Mouse (Mus musculus) midbrain, embryonic 11.5 days (tissue): ENCODE measurements at regions not wholly inside any gene's neighbourhood (a gene's known extent, or its start where the extent isn't known, plus 50 kb on each side); places are given as distances from the start of the nearest gene placed in this dataset.

Source experiments
- ATAC-seq: fragments of 200-750 bp; cut with Nextera tagmentation; 2 replicates; pipeline ENCODE4 v1.8.0; 2017; ENCODE audit warnings: moderate TSS enrichment, moderate library complexity; ENCODE audit not compliant: low FRiP score
- DNase-seq: peaks from one replicate; pipeline ENCODE4 v3.0.0; 2015; ENCODE audit warnings: low spot score; ENCODE audit errors: missing footprints
- H3K27ac ChIP-seq: fragments of 300-500 bp; sonication (generic); 2 replicates; pipeline ENCODE4 v1.5.1; 2014; ENCODE audit warnings: low read depth, low read length
- H3K27me3 ChIP-seq: fragments of 300-500 bp; sonication (generic); 2 replicates; pipeline ENCODE4 v1.6.1; 2014; ENCODE audit warnings: mild to moderate bottlenecking, low read length, moderate library complexity, mixed read lengths; ENCODE audit not compliant: control insufficient read depth, insufficient read depth
- H3K36me3 ChIP-seq: fragments of 300-500 bp; sonication (generic); 2 replicates; pipeline ENCODE4 v1.6.1; 2014; ENCODE audit warnings: mild to moderate bottlenecking, low read length, moderate library complexity, mixed read lengths; ENCODE audit not compliant: control insufficient read depth, insufficient read depth
- H3K4me1 ChIP-seq: fragments of 300-500 bp; sonication (generic); 2 replicates; pipeline ENCODE4 v1.6.1; 2014; ENCODE audit warnings: low read length; ENCODE audit not compliant: control insufficient read depth, insufficient read depth
- H3K4me2 ChIP-seq: fragments of 300-500 bp; sonication (generic); 2 replicates; pipeline ENCODE4 v1.6.1; 2014; ENCODE audit warnings: mild to moderate bottlenecking, moderate library complexity
- H3K4me3 ChIP-seq: fragments of 300-500 bp; sonication (generic); 2 replicates; pipeline ENCODE4 v1.5.1; 2014; ENCODE audit warnings: low read depth, low read length
- H3K9ac ChIP-seq: fragments of 300-500 bp; sonication (generic); 2 replicates; pipeline ENCODE4 v1.6.1; 2014; ENCODE audit warnings: low read length
- H3K9me3 ChIP-seq: fragments of 300-500 bp; sonication (generic); 2 replicates; pipeline ENCODE4 v1.6.1; 2016; ENCODE audit warnings: low read length; ENCODE audit not compliant: control insufficient read depth
- WGBS: fragments of 180-500 bp; shearing (Covaris S2); extraction: QIAGEN DNeasy Blood & Tissue Kit; methylation state at CpG from one replicate; pipeline ENCODE4 v1.1.7; 2014; 5-methylcytosine and 5-hydroxymethylcytosine counted together

DNA sequence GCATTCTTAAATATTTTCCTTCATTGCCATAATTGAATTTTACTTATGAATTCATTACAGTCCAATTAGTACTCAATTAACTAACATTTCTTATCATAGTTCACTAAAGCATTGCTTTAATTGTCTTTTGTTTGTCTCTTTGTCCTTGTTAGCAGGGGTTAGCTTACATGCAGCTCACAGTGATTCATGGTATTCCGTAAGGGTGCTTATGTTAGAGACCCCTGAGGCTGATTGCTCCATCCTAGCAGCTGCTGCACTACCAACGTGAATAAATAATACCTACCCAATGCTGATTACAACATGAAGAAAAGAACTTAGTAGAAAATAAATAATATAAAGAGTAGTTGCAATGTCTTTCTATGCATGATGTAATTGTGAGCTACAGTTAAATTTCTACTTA, 791.4 kb downstream of the Epha7 start:
- Histone ChIP-seq H3K4me2 (no peak overlapping the region), H3K4me1 (no peaks in the 10 kb centered on the region), H3K9ac (no peak overlapping the region), H3K27ac (no peak overlapping the region), H3K9me3 (no peaks in the 10 kb centered on the region), H3K27me3 (no peaks in the 10 kb centered on the region), H3K4me3 (no peak overlapping the region), H3K36me3 (no peaks in the 10 kb centered on the region)
- WGBS, result 73% methylated on average over 2 of the region's 2 CpGs
- no peak for ATAC-seq
- no peak for DNase-seq

GRCm38 (mm10) chr4:29617910-29618309, 805.0 kb downstream of the Epha7 start:
- Histone ChIP-seq H3K4me3 (no peak overlapping the region), H3K27me3 (no peaks in the 10 kb centered on the region), H3K27ac (no peak overlapping the region), H3K9ac (no peak overlapping the region), H3K4me2 (no peak overlapping the region), H3K9me3 (no peaks in the 10 kb centered on the region), H3K36me3 (no peaks in the 10 kb centered on the region), H3K4me1 (no peaks in the 10 kb centered on the region)
- DNase-seq (peak; percentile 53), ATAC-seq (no peak)
- WGBS, result 82% methylated on average over 3 of the region's 3 CpGs

- Histone ChIP-seq H3K4me3 (no peak overlapping the region), H3K27me3 (no peaks in the 10 kb centered on the region), H3K9ac (no peak overlapping the region), H3K4me2 (no peak overlapping the region), H3K27ac (no peak overlapping the region), H3K36me3 (no peaks in the 10 kb centered on the region), H3K9me3 (no peaks in the 10 kb centered on the region), H3K4me1 (no peaks in the 10 kb centered on the region)
- DNase-seq (no peak), ATAC-seq (no peak)
- 76% methylated on average over 2 of the region's 2 CpGs for WGBS
Observed at GRCm38 (mm10) chr4:29644839-29645565, 832.1 kb downstream of the Epha7 start.

- DNase-seq (no peak), ATAC-seq (no peak)
- H3K27me3 ChIP-seq, result no peaks in the 10 kb centered on the region
- no peak overlapping the region for H3K4me2 ChIP-seq
- no peak overlapping the region for H3K9ac ChIP-seq
- WGBS, result 76% methylated on average over 2 of the region's 2 CpGs
- no peaks in the 10 kb centered on the region for H3K9me3 ChIP-seq
- H3K27ac ChIP-seq, result no peak overlapping the region
- H3K36me3 ChIP-seq, result no peaks in the 10 kb centered on the region
- no peaks in the 10 kb centered on the region for H3K4me1 ChIP-seq
- no peak overlapping the region for H3K4me3 ChIP-seq
Observed at GRCm38 (mm10) chr4:29653951-29654350, 841.0 kb downstream of the Epha7 start.

GRCm38 (mm10) chr4:29655606-29656005, 842.7 kb downstream of the Epha7 start:
- no peak overlapping the region for H3K27ac ChIP-seq
- H3K4me2 ChIP-seq, result no peak overlapping the region
- WGBS, result 94% methylated on average over 1 of the region's 1 CpGs
- no peaks in the 10 kb centered on the region for H3K36me3 ChIP-seq
- no peaks in the 10 kb centered on the region for H3K27me3 ChIP-seq
- no peak overlapping the region for H3K9ac ChIP-seq
- ATAC-seq (no peak), DNase-seq (no peak)
- H3K4me3 ChIP-seq, result no peak overlapping the region
- no peaks in the 10 kb centered on the region for H3K4me1 ChIP-seq
- no peaks in the 10 kb centered on the region for H3K9me3 ChIP-seq

DNA sequence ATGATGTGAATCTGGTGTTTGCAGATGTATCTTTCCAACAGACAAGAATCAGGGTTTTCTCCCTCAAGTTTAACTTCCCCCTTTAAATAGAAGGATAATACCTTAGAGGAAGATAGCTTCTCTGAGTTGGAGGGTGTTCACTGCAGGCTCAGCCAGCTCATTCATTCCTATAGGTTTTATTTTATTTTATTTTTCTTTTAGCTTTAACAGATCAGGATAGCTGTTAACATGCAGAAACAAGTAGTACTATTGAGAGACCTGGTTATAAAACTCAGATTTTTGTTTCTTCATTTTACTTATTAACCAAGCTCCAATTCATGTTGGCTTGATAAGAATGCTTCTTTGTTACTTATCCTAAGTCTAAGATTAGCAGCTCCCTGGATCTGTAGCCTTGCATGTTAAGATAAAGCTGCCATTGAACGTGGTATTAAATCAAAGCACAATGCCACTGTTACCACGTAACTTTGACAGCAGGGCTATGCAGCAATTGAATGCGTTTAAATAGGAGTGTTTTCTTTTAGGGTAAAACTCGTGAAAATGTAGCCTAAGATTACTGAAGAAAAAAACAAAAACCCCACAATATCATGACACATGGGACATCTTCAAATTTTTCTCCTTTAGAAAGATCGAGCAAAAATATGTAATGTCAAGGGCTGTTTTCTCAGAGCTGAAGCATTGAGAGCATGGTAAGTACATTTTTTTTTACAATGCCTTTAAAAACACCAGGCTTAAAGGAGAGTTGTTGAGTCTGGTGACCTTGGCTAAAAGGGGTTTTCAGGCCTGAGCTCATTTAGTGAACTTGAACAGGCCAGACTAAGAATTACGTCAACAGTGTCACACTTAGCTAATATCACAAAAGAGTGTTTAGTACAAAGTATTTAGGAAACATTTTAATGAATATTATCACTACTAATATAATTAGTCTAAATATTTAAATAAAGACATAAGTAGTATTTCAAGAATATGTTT, 848.5 kb downstream of the Epha7 start:
- ATAC-seq (peak; percentile 69; the same call in 1 of the 2 replicates), DNase-seq (no peak)
- no peaks in the 10 kb centered on the region for H3K36me3 ChIP-seq
- H3K4me2 ChIP-seq, result no peak overlapping the region
- H3K27ac ChIP-seq, result no peak overlapping the region
- H3K4me3 ChIP-seq, result no peak overlapping the region
- WGBS, result 40% methylated on average over 6 of the region's 6 CpGs
- no peaks in the 10 kb centered on the region for H3K27me3 ChIP-seq
- no peaks in the 10 kb centered on the region for H3K4me1 ChIP-seq
- H3K9me3 ChIP-seq, result no peaks in the 10 kb centered on the region
- no peak overlapping the region for H3K9ac ChIP-seq

- no peak overlapping the region for H3K4me3 ChIP-seq
- no peaks in the 10 kb centered on the region for H3K36me3 ChIP-seq
- no peaks in the 10 kb centered on the region for H3K27me3 ChIP-seq
- WGBS, result 87% methylated on average over 8 of the region's 8 CpGs
- no peaks in the 10 kb centered on the region for H3K9me3 ChIP-seq
- ATAC-seq (no peak), DNase-seq (no peak)
- H3K4me1 ChIP-seq, result no peaks in the 10 kb centered on the region
- no peak overlapping the region for H3K9ac ChIP-seq
- H3K4me2 ChIP-seq, result no peak overlapping the region
- H3K27ac ChIP-seq, result no peak overlapping the region
Observed at GRCm38 (mm10) chr4:29665561-29665960, 852.6 kb downstream of the Epha7 start.

DNA sequence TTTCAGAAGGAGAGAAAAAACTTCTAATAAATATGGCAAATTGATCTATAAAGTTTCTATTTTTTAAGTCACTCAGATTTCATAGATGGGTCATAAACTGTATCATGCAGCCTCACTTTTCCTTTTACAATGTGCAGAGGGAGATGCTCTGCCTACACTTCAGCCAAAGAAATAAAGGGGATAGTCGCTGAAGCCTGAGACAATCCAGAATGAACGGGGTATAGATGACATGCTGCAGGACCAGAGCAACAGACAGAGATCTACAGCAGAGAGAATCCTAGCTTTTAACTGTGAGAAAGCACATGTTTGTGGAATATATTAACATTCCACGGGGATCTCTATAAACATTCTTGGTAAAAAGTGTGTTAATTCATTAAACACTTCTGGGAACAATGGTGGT, 881.2 kb downstream of the Epha7 start:
- H3K4me3 ChIP-seq, result no peak overlapping the region
- H3K4me2 ChIP-seq, result no peak overlapping the region
- ATAC-seq (no peak), DNase-seq (no peak)
- H3K27ac ChIP-seq, result no peak overlapping the region
- H3K27me3 ChIP-seq, result no peaks in the 10 kb centered on the region
- H3K36me3 ChIP-seq, result no peaks in the 10 kb centered on the region
- WGBS, result 75% methylated on average over 3 of the region's 3 CpGs
- H3K9ac ChIP-seq, result no peak overlapping the region
- H3K9me3 ChIP-seq, result no peaks in the 10 kb centered on the region
- no peaks in the 10 kb centered on the region for H3K4me1 ChIP-seq

DNA sequence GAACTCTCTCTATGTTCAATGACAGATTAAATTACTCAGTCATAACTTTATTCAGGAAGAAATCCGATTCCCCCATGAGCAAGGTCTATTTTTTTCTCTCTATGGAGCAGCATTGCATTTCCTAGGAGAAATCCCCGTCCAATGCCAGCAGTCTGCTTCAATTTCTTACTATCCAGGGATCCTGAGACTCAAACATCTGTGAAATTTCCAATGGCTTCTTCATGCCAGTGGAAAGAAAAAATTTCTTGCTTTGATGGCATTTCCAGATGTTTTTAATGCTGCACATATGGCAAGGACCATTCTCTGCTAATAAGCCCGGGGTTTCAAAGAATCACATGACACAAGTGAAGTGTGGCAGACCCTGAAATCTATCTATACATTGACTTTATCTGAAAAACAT, 919.6 kb downstream of the Epha7 start:
- no peak overlapping the region for H3K9ac ChIP-seq
- H3K9me3 ChIP-seq, result no peaks in the 10 kb centered on the region
- no peaks in the 10 kb centered on the region for H3K4me1 ChIP-seq
- WGBS, result 70% methylated on average over 3 of the region's 3 CpGs
- ATAC-seq (no peak), DNase-seq (no peak)
- H3K27me3 ChIP-seq, result no peaks in the 10 kb centered on the region
- no peak overlapping the region for H3K4me3 ChIP-seq
- no peaks in the 10 kb centered on the region for H3K36me3 ChIP-seq
- no peak overlapping the region for H3K27ac ChIP-seq
- H3K4me2 ChIP-seq, result no peak overlapping the region
